Mouse (Mus musculus) left cerebral cortex, postnatal 10 days (tissue): ENCODE results near the gene Dbn1. TPM values are rescaled to one million over a fixed set of nuclear protein-coding genes. Genes with fewer than 3 reads are reported as not detected.

Experiments used
- DNase-seq, 2 experiments: peaks; one replicate each; pipeline ENCODE4 v3.0.0; 2021 to 2022; ENCODE audit warnings: low spot score in 2 of 2, mixed read lengths in 1 of 2; ENCODE audit errors: extremely low spot score in 1 of 2
- intact Hi-C: fragments of 180-260 bp; cut with DNase I; formaldehyde crosslinking; loops from one replicate; pipeline ENCODE4 v1.15.1; 2025
- total RNA-seq, 2 experiments: library from RNA; stranded (reverse); gene quantifications; 2 replicates each; pipeline ENCODE4 v1.2.3; 2021

Gene Dbn1
- total RNA-seq, 2 experiments from 2014 or later: 350 to 366 TPM

DNA sequence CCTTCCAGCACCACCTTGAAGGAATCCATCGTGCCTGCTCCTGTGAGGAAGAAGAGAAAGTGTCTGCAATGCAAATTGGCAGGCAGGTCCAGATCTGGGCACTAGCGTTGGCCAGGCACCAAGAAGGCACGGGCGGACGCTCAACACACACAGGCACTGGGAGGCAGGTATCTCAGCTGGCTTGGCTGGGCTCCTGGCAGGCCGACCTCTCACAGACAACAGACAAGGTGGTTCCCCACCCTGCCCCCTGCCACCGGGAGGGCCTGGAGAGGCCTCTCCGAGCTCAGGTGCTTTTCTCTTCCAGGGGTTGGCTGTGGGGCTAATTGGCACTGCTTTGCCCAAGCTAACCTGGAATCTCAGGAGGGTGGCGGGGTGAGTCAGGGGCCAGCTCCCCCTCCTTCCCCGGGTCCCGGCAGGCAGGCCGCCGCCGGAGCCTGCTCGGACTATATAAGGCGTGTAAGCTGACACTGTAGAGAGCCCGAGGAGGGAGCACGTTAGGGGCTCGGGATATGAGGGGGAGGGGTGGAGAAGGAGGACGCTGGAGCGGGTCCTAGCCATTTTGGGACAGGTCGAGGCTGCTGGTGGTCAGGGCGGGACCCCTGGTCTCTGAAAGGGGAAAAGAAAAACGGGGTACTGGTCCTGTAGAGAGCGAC lies 24.6 kb upstream of the Dbn1 start:
- peak in 1 of 2 experiments; percentile 62 for DNase-seq
- intact Hi-C loops: loop anchor here (5.0 kb wide), 1 partner anchor 90 kb away; no protein-coding TSS in a partner anchor

DNA sequence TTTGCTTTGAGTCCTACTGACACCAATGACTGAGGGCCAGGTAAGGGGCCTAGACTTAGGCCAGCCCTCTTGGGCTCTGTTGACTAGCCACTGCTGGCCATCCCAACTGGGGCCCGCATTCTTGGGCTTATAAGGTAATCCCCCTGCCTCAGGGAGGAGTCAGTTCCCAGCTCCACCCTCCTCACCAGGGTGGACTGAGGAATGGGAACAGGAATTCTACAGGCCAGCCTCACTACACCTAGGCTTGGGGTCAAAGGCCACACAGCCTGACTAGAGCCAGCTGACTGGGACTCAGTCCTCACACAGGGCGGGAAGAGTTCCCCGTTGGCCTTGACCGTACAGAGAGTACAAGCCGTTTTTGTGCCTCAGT lies 23.6 kb upstream of the Dbn1 start:
- intact Hi-C loops: loop anchor here (5.0 kb wide), 1 partner anchor 89 kb away; no protein-coding TSS in a partner anchor
- DNase-seq: no peak

DNA sequence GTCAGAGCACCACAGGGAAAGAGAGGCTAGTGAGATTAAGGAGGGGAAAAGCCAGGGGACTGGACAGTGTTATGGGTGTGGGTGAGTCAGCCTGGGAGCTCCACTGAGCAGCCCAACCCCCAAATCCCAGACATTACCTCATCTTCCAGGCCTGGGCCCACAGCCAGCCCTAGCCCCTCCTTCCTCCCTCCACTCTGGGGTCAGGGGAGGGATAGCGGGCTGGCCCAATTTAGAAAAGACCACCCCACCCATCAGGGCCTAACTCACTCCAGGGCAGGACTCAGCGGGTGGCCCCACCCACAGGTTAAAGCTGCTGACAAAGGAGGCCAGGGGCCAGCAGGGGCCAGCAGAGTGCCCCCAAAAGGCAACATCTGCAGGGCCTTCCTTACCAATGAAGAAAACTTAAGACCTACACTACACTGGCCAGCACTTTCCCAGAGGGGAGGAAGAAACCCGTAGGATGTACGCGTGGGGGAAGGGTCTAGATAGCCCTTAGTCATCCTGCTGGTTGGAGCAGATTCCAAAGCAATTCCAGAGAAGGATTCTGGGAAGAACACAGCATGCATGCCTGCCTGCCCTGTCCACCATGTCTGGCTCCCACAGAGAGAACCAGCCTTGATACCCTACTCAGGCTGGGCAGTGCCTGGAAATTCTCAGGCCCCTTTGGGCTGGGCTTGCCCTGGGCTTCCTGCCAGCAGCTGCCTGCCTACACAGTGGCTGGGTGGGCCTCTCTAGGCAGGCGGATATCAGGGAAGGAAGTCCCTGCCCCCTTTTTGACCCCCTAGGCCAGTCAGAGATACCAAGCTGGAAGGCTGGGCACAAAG lies 23.0 kb upstream of the Dbn1 start:
- DNase-seq: peak in 1 of 2 experiments; percentile 86
- intact Hi-C loops: loop anchor here (5.0 kb wide), 1 partner anchor 89 kb away; no protein-coding TSS in a partner anchor

DNA sequence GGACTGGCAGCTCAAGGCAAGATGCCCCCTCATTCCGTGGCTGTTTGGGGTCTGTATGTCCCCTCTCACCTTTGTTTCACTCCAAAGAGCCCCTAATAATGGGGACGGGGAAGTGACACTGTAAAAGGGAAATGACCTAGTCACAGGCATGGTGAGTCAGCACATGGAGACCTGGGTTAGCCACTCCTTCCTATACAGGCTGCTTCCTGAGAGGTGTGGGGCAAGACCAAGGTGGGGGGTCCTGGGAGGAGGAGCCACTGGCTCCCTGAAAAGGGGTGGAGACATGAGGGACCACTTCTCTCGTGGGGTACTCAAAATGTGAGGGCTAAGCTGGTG lies 22.4 kb upstream of the Dbn1 start:
- intact Hi-C loops: loop anchor here (5.0 kb wide), 1 partner anchor 88 kb away; no protein-coding TSS in a partner anchor

DNA sequence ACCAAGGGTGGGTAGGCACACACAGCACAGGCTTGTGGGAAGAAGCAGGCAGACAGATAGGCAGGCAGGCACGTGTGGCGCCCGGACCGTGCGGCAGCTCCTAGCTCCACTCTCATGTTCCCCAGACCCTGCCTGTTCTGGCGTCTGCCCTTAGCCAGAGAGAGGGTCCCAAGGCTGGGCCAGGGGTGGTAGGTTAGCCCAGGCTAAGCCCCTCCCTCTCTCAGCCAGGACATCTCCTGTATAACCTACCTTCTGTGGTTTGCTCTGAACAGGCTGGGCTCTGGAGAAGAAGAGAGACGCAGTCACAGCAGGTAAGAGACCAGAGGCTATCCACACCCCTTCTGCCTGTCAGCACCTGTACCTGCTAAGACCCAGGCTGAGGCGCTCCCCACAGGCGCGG lies 20.6 kb upstream of the Dbn1 start:
- no peak for DNase-seq
- intact Hi-C loops: no loop called here

More for the DNA sequence above, 22.4 kb upstream of the Dbn1 start:
- no peak for DNase-seq

DNA sequence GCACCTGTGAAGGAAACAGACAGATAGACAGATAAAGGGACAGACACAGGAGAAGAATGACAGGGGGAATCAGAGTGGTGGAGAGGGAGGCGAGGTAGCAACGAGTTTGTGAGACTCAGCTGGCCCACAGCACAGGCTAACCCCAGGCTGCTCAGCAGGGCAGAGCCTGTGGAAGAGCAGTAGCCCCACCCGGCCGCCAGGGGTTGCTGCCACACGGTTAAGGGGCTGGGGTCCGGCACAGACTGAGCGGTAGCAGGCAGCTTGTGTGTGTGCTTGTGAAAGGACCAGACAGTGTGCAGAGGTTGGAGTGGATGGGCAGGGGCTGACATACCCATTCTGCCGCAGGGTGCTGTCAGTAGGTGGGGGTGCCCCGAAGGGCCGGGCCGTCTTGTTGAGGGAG lies 20.0 kb upstream of the Dbn1 start:
- intact Hi-C loops: no loop called here
- DNase-seq: no peak

DNA sequence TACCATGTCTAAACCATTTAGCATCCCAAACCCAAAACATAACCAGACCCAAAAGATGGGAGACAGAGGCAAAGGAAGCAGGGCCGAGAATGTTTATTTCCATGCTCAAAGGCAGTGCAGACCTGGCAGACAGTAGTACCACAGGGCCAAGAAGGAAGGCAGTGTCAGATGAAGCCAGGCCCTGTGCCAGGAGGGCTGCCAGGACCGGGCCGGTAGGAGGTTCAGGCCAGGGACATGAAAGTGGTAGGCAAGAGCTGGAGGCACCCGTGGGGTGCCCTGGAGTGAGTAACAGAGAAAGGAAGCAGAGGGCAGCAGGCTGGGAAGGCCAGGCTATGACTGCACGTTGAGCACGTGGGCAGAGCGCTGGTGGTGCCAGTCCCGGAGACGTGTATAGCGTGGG lies 18.8 kb upstream of the Dbn1 start:
- intact Hi-C loops: no loop called here
- no peak for DNase-seq

DNA sequence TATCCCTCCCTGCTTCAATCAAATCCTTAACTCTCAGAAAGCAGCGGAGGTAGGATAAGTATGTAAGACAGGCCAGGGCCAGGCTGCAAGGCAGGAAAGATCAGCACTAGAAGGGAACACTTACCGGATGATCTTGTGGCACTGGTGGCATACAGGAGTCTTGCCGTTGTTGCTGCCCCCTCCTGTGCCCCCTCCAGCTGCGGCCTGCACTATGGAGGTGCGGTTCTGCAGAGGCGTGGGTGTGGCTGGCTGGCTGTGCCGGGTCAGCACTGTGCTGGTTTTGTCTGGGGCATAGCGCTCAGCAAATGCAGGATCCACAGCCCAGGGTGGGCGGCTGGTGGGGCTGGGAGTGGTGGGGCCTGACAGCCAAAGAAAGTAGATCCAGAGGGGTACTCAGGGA lies 17.9 kb upstream of the Dbn1 start:
- intact Hi-C loops: no loop called here
- no peak for DNase-seq

DNA sequence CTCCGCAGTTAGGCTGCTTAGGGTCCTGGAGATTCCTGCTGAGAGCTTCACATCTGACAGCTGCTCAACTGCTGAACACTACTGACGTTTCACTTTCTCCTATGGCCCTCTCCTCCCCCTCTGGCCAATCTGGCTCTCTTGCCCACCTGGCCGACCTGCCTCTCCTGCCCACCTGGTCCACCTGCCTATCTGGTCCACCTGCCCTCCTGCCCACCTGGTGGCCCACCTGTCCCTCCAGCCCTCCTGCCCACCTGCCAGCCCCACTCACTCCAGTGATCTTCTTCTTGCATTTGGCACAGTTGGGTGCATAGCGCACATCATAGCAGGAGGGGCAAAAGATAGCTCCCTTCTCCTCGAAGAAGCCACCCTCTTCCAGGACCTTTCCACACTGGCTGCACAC lies 16.5 kb upstream of the Dbn1 start:
- intact Hi-C loops: no loop called here
- no peak for DNase-seq

DNA sequence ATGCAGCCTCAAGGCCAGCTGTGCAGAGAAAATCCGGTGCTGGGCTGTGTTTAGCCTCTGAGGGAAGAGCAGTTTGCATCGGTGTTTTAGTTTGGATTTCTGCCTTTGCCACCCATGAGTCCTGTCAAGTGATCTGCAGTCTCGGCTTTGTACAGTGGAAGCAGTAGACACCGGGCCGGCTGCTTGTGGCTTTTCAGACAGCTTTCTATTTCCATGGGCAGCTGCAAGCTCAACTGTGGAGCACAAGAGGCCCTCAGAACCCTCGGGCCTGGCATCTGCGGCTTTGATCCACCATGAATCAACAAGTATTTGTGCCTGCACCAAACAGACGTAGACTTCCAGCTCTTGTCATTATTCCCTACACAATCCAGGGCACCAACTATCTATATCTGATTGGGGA lies 14.5 kb upstream of the Dbn1 start:
- intact Hi-C loops: no loop called here
- no peak for DNase-seq

DNA sequence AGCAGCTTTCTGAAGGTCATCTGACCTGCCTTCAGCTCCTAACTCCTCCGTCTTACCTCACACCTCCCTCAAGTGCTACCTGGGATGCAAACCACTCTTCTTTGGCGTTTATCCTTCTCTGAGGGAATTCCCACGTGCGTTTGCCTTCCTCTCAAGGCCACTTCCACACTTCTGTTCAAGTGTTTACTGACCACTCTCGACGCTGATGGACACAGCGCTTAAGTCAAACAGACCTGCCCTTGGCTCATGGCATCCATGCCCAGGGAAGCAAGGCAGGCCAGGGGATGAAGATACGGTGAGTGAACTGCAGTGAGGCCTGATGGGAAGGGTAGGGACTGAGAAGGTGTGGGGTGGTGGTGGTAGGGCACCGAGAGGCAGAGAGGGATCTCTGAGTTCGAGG lies 12.7 kb upstream of the Dbn1 start:
- intact Hi-C loops: no loop called here
- DNase-seq: no peak

DNA sequence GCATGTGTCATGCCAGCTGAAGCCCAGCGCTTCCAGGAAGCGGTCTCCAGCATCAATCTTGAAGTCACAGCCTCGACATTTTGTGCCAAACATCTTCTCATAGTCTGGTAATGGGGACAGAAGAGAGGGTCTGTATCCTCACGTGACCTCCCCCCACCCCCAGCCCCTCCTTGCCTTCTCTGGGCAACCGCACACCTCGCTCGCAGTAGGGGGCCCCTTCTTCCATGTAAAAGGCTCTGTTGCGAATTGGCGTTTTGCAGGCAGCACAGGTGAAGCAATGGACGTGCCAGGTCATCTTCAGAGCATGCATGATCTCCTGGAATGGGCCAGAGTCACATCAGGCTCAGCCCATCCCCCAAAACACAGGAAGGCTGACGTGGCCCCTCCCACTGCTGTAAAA lies 11.0 kb upstream of the Dbn1 start:
- intact Hi-C loops: no loop called here
- DNase-seq: no peak

DNA sequence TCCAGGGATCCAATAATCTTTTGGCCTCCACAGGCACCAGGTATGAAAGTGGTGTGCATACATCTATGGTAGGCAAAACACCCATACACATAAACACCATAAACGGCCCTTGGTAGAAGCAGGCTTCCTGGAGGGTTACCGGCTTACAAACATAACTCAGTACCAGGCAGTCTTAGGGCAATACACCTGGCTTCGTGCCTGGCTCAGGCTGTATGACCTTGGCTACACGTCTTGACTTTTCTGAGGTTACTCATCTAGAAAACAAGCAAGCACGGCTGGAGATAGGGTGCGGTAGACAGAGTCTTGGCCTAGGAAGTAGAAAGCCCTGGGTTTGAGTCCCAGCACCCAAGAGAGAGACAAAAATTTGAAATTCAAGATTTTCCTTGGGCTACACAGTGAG lies 8.8 kb upstream of the Dbn1 start:
- intact Hi-C loops: no loop called here
- DNase-seq: no peak

DNA sequence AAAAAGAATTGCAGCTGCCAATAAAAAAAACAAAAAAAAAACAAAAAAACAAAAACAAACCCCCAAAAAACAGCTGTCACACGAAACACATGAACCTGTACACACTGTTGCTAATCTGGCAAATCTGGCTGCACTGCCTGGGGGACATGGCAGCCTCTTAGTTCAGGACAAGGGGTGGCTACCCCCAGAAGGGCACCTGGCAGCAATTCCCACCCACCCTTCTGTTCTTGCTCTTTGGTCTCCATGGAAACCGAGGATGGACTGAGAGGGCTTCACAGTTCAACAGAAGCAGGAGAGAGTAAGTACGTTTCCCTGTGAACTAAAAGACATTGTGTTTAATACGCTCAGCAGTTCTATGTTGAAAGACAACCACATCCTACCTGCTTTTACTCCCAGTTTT lies 7.8 kb upstream of the Dbn1 start:
- intact Hi-C loops: no loop called here
- no peak for DNase-seq

DNA sequence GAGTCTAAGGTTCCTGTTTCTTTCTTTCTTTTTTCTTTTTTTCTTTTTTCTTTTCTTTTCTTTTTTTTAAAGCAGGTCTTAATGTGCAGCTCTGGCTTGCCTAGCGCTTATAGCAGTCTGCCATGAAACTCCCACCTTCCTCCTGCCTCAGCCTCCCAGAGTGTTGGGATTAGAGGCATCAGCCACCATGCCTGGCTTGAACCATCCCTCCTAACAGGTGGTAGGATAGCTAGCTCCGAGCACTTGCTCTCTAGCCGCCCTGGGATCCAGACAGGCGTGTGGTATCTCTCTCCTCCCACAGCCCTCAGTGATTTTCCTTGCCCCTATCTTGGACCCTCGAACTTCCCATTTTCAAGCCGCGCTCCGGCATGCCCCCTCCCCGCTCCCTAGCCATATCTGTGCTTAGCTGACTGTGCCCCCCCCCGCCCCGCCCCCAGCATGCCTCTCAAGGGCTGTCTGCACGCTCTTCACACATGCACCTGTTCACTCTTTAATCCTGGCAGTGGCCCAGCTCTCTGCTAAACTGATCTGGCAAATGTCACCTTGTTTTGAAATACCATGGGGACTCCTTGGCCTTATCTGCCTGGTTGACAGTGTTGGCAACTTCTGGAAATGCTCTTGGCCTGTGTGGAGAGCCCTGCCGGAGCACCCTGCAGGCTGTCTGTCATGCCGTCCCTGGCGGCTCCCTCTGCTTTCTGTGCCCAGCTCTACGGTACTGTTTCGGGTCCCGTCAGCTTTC lies 7.1 kb upstream of the Dbn1 start:
- DNase-seq: no peak
- intact Hi-C loops: no loop called here

DNA sequence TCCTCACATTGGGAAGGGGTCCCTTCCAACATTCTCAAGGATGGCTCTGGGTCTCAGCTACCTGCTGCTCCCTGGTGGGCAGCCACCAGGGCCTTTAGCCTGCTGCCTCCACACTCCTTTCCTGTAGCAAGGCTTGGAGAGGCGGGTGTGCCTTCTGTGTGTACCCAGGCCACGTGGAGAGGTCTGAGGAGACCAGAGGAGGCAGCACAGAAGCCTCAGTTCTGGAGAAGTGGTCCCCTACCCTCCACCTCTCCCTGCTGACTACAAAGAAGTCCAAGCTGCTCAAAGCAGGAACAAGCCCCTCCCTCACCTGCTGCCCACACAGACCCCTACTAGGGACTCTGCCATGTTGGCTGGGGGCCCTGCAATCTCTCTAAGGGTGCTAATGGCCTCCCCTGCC lies 6.3 kb upstream of the Dbn1 start:
- intact Hi-C loops: no loop called here
- DNase-seq: no peak

DNA sequence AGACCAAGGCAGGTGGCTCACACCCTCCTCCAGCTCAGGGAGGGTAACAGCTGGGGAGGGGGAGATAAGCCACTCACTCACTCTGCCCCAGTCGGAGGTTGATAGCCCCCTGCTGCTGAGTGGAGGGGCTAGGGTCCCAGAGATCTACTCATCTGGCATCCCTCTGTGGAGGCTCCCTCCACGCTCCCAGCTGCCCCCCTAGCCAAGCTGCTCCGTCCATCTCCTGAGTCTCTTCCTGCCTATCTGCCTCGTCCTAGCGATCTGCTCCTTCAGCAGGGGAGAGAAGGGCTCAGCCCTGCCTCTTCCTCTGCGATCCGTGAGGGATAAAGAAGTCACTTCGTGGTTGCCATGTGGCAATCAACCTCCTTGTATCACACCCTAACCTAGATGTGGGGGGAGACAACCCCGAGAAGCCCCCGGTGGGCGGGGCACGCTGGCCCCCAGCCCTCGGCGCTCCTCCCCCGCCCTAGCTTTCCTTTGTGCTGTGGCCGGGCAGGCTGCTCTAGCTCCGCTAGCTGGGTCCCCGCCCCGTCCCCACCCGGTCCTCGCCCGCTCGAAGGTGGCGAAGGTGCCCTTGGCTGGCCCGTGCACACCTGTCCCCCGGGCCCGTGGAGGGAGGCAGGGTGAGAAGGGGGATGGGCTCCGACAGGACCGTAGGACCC lies 864 bp downstream of the Dbn1 start:
- intact Hi-C loops: no loop called here
- peak in 1 of 2 experiments; percentile 72 for DNase-seq

DNA sequence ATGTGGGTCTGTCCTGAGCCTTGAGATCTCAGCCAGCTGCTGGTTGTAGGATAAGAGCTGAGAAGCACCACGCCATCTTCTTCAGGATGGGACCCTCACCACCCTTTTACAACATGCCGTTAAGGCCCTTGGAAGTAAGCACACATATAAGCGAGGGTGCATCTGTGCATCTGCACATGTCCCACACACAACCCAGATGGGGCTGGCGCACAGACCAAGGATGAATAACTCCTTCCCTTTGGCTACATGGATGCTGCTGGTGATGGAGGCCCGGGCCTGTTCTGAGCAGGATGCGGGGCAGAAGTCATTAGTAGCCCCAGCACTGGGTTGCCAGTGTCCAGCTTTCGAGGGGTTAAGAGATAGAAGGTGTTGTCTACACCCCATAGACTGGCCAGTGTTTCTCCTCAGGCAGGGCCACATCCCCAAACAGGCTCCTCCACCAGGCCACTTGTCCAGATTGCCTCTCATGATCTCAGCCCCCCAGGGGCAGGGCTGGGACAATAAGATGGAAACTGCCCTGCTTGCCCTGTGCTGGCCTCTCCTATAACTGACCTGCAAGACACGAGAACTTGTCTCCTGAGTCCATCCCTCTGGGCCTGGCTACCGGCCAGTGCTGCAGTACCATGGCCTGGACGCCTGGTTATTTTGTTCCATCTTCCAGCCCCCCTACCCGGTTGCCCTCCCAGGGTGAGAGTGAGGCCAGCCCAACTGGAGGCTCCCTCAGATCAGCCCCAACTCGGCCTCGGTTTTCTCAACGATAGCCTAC lies 1.7 kb downstream of the Dbn1 start:
- peak in 1 of 2 experiments; percentile 75 for DNase-seq
- intact Hi-C loops: no loop called here
